Mouse (Mus musculus): ENCODE measurements around the gene Tuba4a.
A peak's percentile ranks its signal among the peaks of the same experiment; 100 is the strongest.

Gene Tuba4a

GRCm38 (mm10) chr1:75212542-75212941 is 7.1 kb downstream of the Tuba4a start:
- DNase-seq (ENCODE audit: low spot score in 2 of 2), result no peak

GRCm38 (mm10) chr1:75211141-75211708 is 8.4 kb downstream of the Tuba4a start:
- DNase-seq (ENCODE audit: low spot score in 2 of 2), result no peak

- peak; percentile 96 to 98 for DNase-seq (ENCODE audit: low spot score in 2 of 2)
Measured at GRCm38 (mm10) chr1:75210136-75211087, 9.3 kb downstream of the Tuba4a start, which contains the start of the genes Glb1l and Stk16. TSS of gene Glb1l (minus strand) at chr1:75210813. TSS of gene Stk16 (plus strand) at chr1:75210838.

DNA sequence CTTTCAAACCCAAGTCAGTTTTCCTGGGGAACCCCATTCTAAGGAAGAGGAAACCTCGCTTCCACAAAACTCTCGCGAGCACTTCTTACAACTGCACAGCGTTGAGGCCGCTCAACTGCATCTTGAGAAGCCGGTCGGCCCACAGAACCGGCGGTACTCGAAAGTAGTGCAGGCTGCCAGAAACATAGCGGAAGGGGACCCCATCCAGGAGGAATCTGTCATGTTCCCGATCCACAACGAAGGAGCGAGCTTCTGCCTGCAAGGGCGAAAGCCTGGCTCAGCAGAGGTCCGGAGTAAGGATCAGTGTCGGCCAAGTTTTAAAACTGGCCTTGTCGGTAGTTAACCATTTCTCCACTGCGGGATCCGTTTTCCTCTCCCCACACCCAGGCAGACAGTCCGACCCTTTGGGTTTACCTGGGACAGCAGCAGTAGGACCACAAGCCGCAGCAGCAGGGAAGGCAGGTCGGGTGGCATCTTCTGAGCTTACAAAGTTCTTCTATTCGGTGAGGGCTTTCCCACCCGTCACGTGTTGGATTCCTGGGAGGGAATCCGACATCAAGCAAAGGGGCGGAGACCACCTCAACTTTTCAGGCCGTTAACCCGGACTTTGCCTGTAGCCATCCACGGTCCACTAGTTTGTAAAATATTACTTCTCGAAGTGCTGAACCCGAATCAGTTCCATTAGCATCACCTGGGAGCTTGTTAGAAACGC is 10.5 kb downstream of the Tuba4a start:
- no peak for DNase-seq (ENCODE audit: low spot score in 2 of 2)

DNA sequence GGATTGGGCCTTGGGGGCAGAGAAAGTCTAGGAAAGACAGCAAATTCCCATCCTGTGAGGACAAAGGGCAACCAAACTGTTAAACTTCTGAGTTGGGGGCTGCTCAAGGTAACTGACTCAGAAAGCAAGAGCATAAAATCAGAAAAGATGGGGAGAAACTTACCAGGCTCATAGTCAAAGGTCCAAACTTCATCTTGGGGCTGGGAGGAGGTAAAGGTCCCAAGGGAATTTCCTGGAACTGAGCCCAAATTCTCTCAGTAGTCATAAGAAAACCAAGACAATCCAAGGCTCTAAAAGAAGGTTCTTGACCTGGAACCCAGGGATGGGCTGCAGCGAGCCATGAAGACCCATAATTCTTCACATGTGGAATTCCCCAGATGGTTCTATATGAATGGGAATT is 18.4 kb downstream of the Tuba4a start:
- no peak for DNase-seq (ENCODE audit: low spot score in 2 of 2)

- DNase-seq (ENCODE audit: low spot score in 2 of 2), result peak in 1 of 2 experiments; percentile 41
Measured at GRCm38 (mm10) chr1:75192452-75192851, 27.2 kb downstream of the Tuba4a start.

DNA sequence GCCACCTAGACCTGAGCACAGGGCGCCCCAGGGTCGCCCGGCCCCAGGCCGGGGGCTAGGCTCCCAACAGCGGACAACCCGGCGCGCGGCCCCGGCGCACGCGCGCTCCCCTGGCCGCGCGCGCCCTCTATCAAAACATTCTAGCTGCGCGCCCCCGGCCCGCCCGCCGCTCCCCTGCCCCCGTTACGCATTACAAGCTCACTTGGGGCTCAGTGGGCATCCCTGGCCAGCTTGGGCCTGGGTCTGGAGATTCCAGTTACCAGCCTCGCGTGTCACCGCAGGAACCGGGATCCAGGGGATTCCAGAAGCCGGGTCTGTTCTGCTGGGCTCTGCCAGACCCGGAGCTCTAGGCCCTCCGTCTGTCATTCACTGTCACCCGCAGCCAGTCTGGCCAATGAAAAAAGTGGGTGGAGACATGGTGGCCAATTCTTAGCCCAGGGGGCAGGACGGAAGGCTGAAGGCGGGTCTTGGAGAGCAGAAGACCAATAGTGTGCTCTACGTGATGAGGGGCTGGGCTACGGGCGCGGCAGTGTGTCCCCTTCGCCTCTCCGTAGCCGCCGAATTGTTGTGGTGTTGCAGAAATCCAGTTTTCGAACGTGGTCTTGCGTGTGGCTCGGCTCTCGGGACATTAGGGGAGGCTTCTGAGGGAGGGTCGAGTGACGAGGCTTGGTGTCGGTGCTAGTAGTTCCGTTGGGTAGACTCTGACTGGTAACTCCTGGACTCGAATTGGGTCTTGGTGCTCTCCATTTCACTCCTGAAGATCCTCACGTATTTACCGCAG is 27.9 kb downstream of the Tuba4a start, which contains the start of the genes Ankzf1 and Atg9a:
Ankzf1 (plus strand) TSS at position 530 of the 781 bp plus-strand sequence.
Atg9a (minus strand) TSS at position 575 of the 781 bp plus-strand sequence.
- peak; percentile 94 to 96 for DNase-seq (ENCODE audit: low spot score in 2 of 2)

DNA sequence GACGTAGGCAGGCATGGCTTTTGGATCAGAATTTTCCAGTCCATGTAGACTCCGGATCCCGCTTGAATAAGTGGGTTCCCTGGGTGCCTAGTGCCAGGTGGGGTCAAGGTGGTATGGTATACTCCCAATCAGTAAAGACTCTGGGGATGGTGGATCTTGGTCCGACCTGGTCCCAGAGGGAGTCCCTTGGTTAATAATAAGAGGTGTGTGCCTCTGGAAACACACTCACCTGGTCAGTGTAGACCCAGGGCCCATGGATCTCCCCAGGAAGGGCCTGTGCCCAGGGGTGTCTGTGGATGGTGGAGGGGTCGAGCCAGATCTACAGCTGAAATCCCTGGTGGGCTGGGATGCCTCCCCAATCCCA is 28.4 kb downstream of the Tuba4a start:
- no peak for DNase-seq (ENCODE audit: low spot score in 2 of 2)

- no peak for DNase-seq (ENCODE audit: low spot score in 2 of 2)
Measured at GRCm38 (mm10) chr1:75190577-75190976, 29.1 kb downstream of the Tuba4a start.

GRCm38 (mm10) chr1:75187914-75188483 is 31.7 kb downstream of the Tuba4a start:
- DNase-seq (ENCODE audit: low spot score in 2 of 2), result no peak

- DNase-seq (ENCODE audit: low spot score in 2 of 2), result no peak
Measured at GRCm38 (mm10) chr1:75187126-75187525, 32.5 kb downstream of the Tuba4a start.

DNA sequence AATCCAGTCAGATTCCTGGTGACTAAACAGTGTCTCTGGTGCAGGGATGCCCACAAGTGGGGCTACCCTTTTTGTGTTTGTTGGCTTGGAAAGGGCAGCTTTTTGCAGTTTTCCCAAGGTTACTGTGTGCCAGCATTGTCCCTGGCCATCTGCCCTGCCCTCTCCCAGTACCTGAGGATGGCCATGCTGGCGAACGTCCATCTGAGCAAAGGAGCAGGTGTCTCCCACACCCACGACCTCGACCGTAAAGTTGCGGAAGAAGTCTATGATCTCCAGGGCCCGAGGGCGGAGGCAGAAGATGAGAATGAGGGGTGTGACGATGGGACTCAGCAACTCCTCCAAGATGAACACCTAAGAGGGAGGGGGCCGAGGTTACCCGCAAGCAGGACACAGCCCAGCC is 34.2 kb downstream of the Tuba4a start:
- DNase-seq (ENCODE audit: low spot score in 2 of 2), result no peak

- no peak for DNase-seq (ENCODE audit: low spot score in 2 of 2)
Measured at GRCm38 (mm10) chr1:75182160-75182559, 37.5 kb downstream of the Tuba4a start.

GRCm38 (mm10) chr1:75181377-75181870 is 38.2 kb downstream of the Tuba4a start:
- no peak for DNase-seq (ENCODE audit: low spot score in 2 of 2)

- DNase-seq (ENCODE audit: low spot score in 2 of 2), result no peak
Measured at GRCm38 (mm10) chr1:75180741-75181140, 38.9 kb downstream of the Tuba4a start.

DNA sequence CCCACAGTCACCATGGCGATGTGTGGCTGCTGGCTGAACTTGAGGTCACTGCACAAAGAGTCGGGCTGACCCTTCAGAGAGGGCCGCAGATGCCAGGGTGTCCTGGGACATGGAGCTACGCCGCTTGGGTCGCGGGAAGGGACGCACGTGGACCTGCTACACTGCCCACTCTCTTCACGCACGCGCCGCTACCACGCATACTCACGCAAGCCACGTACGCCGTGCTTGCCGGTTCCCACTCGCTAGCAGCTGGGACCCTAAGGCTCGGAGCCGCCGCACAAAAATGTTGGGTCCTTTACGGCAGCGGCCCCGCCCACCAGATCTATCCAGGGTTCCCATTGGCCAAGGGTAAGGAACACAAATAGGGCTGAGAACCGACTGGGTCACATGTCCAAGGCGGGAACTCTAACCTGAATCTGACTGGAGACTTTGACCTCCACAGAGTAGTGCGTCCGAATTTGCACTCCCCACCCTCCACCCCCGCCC is 39.5 kb downstream of the Tuba4a start, which contains the start of gene Abcb6:
Abcb6 (minus strand) TSS at position 288 of the 486 bp plus-strand sequence.
- peak; percentile 91 to 95 for DNase-seq (ENCODE audit: low spot score in 2 of 2)

DNA sequence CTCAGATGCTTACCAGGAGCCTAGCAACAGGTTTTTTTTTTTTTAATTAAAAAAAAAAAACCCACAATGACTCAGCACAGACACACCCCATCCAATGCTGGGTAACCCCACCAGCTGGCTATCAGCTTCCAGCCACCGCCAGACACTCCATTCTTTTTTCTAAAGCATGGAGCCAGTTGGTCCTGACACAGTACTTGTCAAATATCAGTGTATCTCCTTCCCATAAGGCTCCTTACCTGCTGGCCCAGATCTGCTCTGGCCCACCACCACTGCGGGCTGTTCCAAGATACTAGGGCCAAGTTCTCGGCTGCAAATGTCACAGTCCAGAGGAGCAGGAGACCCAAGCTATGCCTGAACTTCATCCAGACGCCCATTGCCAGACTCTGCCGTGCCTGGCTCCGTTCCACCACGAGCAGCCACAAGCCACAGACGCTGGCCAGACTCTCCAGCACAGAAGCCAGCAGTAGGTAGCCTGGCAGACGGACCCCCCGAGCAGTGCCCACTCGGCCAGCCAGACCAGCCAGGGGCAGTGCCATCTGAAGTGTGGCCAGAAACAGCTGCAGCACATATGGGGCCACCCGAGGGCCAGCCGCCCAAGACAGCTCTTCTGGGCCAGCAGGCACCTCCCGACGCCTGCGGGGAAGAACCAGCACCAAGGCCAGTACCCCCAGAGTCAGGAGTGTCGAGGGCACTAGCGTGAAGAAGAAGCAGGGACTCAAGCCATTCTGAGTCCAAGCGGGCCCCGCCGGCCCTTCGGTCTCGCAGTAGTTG is 40.1 kb downstream of the Tuba4a start:
- DNase-seq (ENCODE audit: low spot score in 2 of 2), result peak; percentile 24 to 26

DNA sequence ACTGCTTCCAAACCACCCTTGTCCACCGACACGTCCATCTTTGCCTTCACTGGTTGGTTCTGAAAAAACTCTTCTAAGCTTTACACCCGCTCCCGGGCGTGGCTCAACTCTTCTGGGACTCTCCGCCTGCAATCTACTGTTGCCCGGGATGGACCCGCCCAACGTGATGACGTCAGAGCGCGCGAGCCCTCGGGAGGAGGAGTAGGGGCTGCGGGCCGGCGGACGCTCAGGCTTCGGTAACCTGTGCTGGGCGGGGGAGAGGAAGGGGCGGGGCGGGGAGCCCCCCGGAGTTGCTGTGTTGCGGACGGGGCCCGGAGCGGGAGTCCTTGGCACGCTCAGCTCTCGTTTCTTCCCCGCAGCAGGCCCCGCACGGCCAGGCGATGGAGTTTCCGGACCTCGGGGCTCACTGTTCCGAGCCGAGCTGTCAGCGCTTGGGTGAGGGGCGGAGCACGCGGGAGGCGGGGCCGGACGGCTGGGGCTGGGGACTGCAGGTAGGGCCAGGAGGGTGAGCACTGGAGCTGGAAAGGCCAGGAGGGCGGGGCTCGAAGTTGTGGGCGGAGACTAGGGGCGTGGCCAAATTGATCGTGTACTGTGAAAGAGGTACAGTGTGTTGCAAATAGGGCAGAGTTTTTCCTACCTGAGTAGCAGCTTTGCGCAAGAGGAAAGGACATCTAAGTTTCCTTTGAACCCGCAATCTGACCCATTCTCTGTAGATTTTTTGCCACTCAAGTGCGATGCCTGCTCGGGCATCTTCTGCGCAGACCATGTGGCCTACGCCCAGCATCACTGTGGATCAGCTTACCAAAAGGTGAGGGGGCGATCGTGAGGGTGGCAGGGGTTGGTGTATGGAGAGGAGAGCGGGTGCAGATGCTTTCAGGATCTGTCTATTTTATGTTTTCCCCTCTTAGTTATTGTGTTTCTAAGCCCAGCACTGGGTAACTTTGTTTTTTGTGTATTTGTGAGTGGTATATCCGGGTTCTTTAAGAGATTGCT is 50.9 kb downstream of the Tuba4a start, which contains the start of gene Zfand2b:
Zfand2b (plus strand) TSS at position 175 of the 993 bp plus-strand sequence.
- peak; percentile 92 to 93 for DNase-seq (ENCODE audit: low spot score in 2 of 2)

Measured in frontal cortex, postnatal 36 days (tissue).